Mouse (Mus musculus) liver, postnatal 0 days (tissue): ENCODE measurements at regions not wholly inside any gene's neighbourhood (a gene's known extent, or its start where the extent isn't known, plus 50 kb on each side); places are given as distances from the start of the nearest gene placed in this dataset.

Experiments
- ATAC-seq: fragments of 200-750 bp; cut with Nextera tagmentation; 2 replicates; pipeline ENCODE4 v1.8.0; 2017; ENCODE audit warnings: mild to moderate bottlenecking, moderate library complexity
- DNase-seq: peaks from one replicate; pipeline ENCODE4 v3.0.0-alpha.2; 2016
- H3K27ac ChIP-seq: fragments of 300-500 bp; sonication (generic); 2 replicates; pipeline ENCODE4 v1.5.1; 2014; ENCODE audit warnings: antibody characterized with exemption, moderate library complexity, mild to moderate bottlenecking, low read depth
- H3K27me3 ChIP-seq: fragments of 300-500 bp; sonication (generic); 2 replicates; pipeline ENCODE4 v1.6.1; 2014; ENCODE audit warnings: low read length, control low read depth, mixed read lengths; ENCODE audit not compliant: insufficient read depth
- H3K36me3 ChIP-seq: fragments of 300-500 bp; sonication (generic); replicated peaks from 2 replicates; pipeline ENCODE4 v1.6.1; 2014; ENCODE audit warnings: mild to moderate bottlenecking, control low read depth, low read length, moderate library complexity, mixed read lengths; ENCODE audit not compliant: insufficient read depth
- H3K4me1 ChIP-seq: fragments of 300-500 bp; sonication (generic); 2 replicates; pipeline ENCODE4 v1.6.1; 2014; ENCODE audit warnings: antibody characterized with exemption, mild to moderate bottlenecking, control low read depth; ENCODE audit not compliant: insufficient read depth
- H3K4me2 ChIP-seq: fragments of 300-500 bp; sonication (generic); 2 replicates; pipeline ENCODE4 v1.6.1; 2014; ENCODE audit warnings: low read depth, mild to moderate bottlenecking, low read length, moderate library complexity, mixed read lengths
- H3K4me3 ChIP-seq: fragments of 300-500 bp; sonication (generic); 2 replicates; pipeline ENCODE4 v1.5.1; 2014; ENCODE audit warnings: low read depth, low read length
- H3K9ac ChIP-seq: fragments of 300-500 bp; sonication (generic); replicated peaks from 2 replicates; pipeline ENCODE4 v1.6.1; 2014; ENCODE audit warnings: mild to moderate bottlenecking, moderate library complexity
- H3K9me3 ChIP-seq: fragments of 300-500 bp; sonication (generic); 2 replicates; pipeline ENCODE4 v1.6.1; 2016; ENCODE audit warnings: mild to moderate bottlenecking, control low read depth, low read length, mixed read lengths
- CTCF ChIP-seq: sonication (generic); IDR thresholded peaks from 2 replicates; pipeline ENCODE4 v1.5.1; 2016; ENCODE audit warnings: antibody characterized with exemption, low read depth
- EP300 ChIP-seq: IDR thresholded peaks from 2 replicates; pipeline ENCODE4 v1.6.1; 2016; ENCODE audit warnings: antibody characterized with exemption, low read depth, mild to moderate bottlenecking
- WGBS: fragments of 180-500 bp; shearing (Covaris S2); extraction: QIAGEN DNeasy Blood & Tissue Kit; methylation state at CpG from one replicate; pipeline ENCODE4 v1.1.7; 2014; ENCODE audit not compliant: insufficient replicate concordance; 5-methylcytosine and 5-hydroxymethylcytosine counted together

GRCm38 (mm10) chr14:64573773-64574172 is 469.7 kb downstream of the Prss52 start:
- no peaks in the 10 kb centered on the region for H3K27me3 ChIP-seq
- no peak for DNase-seq
- 60% methylated on average over 5 of the region's 5 CpGs for WGBS
- no peak for ATAC-seq
- no peaks in the 10 kb centered on the region for H3K4me1 ChIP-seq
- no peak overlapping the region for H3K27ac ChIP-seq
- no peak for TF ChIP-seq CTCF
- no peak overlapping the region for H3K4me2 ChIP-seq
- no peak overlapping the region for H3K9ac ChIP-seq
- no peak overlapping the region for H3K4me3 ChIP-seq
- H3K36me3 ChIP-seq, result no peaks in the 10 kb centered on the region
- H3K9me3 ChIP-seq, result no peaks in the 10 kb centered on the region

- WGBS, result 61% methylated on average over 7 of the region's 7 CpGs
- no peak for DNase-seq
- Histone ChIP-seq H3K27ac (no peak overlapping the region), H3K4me1 (no peaks in the 10 kb centered on the region), H3K9ac (no peak overlapping the region), H3K27me3 (no peaks in the 10 kb centered on the region), H3K9me3 (no peaks in the 10 kb centered on the region), H3K36me3 (no peaks in the 10 kb centered on the region), H3K4me2 (no peak overlapping the region), H3K4me3 (no peak overlapping the region)
- TF ChIP-seq EP300 (no peak), CTCF (no peak)
- no peak for ATAC-seq
Measured at GRCm38 (mm10) chr14:64574277-64574676, 470.2 kb downstream of the Prss52 start.

DNA sequence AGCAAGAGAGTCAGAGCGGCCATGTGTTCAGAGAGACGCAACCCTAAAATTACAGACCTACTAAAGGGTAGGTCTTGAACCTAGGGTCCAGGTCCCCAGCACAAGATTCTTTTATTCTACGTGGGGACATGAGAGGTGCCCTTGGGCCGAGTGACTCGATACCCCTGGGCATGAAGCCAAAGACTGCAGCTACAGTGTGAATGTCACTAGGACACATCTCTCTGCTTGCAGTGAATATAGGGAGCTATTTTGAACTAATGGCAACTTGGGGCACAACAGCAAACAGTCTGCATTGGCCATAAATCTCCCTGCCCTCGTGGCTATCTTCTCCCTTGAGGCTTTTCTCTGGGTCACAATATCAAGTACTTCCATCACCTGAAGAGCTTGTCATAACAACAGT is 470.7 kb downstream of the Prss52 start:
- TF ChIP-seq EP300, result no peak
- TF ChIP-seq CTCF, result no peak
- H3K4me1 ChIP-seq, result no peaks in the 10 kb centered on the region
- H3K36me3 ChIP-seq, result no peaks in the 10 kb centered on the region
- no peak overlapping the region for H3K4me2 ChIP-seq
- H3K27ac ChIP-seq, result no peak overlapping the region
- no peak for ATAC-seq
- WGBS, result 67% methylated on average over 6 of the region's 6 CpGs
- no peak overlapping the region for H3K9ac ChIP-seq
- H3K4me3 ChIP-seq, result no peak overlapping the region
- no peak for DNase-seq
- no peaks in the 10 kb centered on the region for H3K9me3 ChIP-seq
- H3K27me3 ChIP-seq, result 0 out of 2 replicates have a peak, but pooled peaks cover 1% of the 10 kb centered on the region

- no peak for ATAC-seq
Measured at GRCm38 (mm10) chr14:64575954-64576353, 471.9 kb downstream of the Prss52 start.

DNA sequence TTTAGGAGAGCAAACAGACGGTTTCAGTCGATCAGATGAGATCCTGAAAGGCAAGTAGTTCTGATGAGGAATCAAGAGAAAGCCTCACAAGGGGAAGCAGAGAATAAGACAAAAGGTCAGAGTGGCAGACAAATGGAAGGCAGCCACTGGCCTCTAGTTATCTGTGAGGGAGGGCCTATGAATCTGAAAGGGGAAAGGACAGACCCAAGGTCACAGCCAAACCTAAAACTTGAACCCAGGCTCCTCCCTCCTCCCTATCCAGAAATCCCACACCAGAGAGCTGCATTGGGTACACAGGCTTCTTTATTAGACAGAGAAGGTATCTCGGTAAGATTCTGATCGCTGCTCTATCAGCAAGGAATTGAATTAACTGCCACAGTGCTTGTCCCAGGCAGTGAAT is 476.0 kb downstream of the Prss52 start:
- no peak for DNase-seq
- TF ChIP-seq CTCF, result no peak
- no peak for TF ChIP-seq EP300
- Histone ChIP-seq H3K4me2 (no peak overlapping the region), H3K27ac (no peak overlapping the region), H3K4me3 (no peak overlapping the region), H3K27me3 (peaks cover 23% of the 10 kb centered on the region), H3K36me3 (no peaks in the 10 kb centered on the region), H3K4me1 (no peaks in the 10 kb centered on the region), H3K9ac (no peak overlapping the region), H3K9me3 (no peaks in the 10 kb centered on the region)
- ATAC-seq, result no peak
- 64% methylated on average over 4 of the region's 4 CpGs for WGBS

More at GRCm38 (mm10) chr14:64575954-64576353, 471.9 kb downstream of the Prss52 start:
- Histone ChIP-seq H3K27ac (no peak overlapping the region), H3K4me1 (no peaks in the 10 kb centered on the region), H3K36me3 (no peaks in the 10 kb centered on the region), H3K27me3 (0 out of 2 replicates have a peak, but pooled peaks cover 4% of the 10 kb centered on the region), H3K4me3 (no peak overlapping the region), H3K9me3 (no peaks in the 10 kb centered on the region), H3K9ac (no peak overlapping the region), H3K4me2 (no peak overlapping the region)
- 47% methylated on average over 4 of the region's 4 CpGs for WGBS
- DNase-seq, result no peak
- TF ChIP-seq CTCF (no peak), EP300 (no peak)

DNA sequence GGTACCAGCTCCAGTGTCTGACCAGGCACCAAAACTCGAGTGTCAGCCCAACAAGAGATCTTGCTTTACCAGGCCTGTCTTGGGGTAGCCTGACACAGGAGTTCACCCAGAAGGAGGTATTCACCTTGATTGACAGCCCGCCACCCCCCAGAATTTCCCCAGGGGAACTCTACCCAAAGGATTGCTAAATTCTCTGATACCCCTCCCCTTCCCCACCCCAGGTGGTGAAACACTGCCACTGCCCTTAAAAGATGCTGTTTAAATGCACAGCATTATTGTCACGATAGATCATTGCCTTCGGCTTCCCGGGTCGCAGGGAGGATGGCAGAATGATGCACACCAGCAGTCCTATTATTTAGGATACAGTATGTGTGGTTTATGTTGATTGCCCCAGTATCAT is 476.8 kb downstream of the Prss52 start:
- Histone ChIP-seq H3K27ac (no peak overlapping the region), H3K27me3 (peaks cover 31% of the 10 kb centered on the region), H3K4me3 (no peak overlapping the region), H3K9ac (no peak overlapping the region), H3K9me3 (no peaks in the 10 kb centered on the region), H3K36me3 (no peaks in the 10 kb centered on the region), H3K4me2 (no peak overlapping the region), H3K4me1 (no peaks in the 10 kb centered on the region)
- WGBS, result 53% methylated on average over 6 of the region's 6 CpGs
- no peak for DNase-seq
- TF ChIP-seq CTCF, result no peak
- TF ChIP-seq EP300, result no peak
- no peak for ATAC-seq

GRCm38 (mm10) chr14:64581705-64582104 is 477.6 kb downstream of the Prss52 start:
- no peaks in the 10 kb centered on the region for H3K36me3 ChIP-seq
- H3K4me2 ChIP-seq, result no peak overlapping the region
- H3K9ac ChIP-seq, result no peak overlapping the region
- peaks cover 39% of the 10 kb centered on the region for H3K27me3 ChIP-seq
- ATAC-seq (no peak), DNase-seq (no peak)
- no peak for TF ChIP-seq CTCF
- TF ChIP-seq EP300, result no peak
- H3K27ac ChIP-seq, result no peak overlapping the region
- no peaks in the 10 kb centered on the region for H3K4me1 ChIP-seq
- WGBS, result 23% methylated on average over 7 of the region's 7 CpGs
- no peak overlapping the region for H3K4me3 ChIP-seq
- no peaks in the 10 kb centered on the region for H3K9me3 ChIP-seq
